Mouse (Mus musculus) midbrain, embryonic 11.5 days (tissue): ENCODE results near the gene Ebf1. TPM values are rescaled to one million over a fixed set of nuclear protein-coding genes. Genes with fewer than 3 reads are reported as not detected.
A peak's percentile ranks its signal among the peaks of the same experiment; 100 is the strongest.

Source experiments
- ATAC-seq: fragments of 200-750 bp; cut with Nextera tagmentation; 2 replicates; pipeline ENCODE4 v1.8.0; 2017; ENCODE audit warnings: moderate TSS enrichment, moderate library complexity; ENCODE audit not compliant: low FRiP score
- DNase-seq: peaks from one replicate; pipeline ENCODE4 v3.0.0; 2015; ENCODE audit warnings: low spot score; ENCODE audit errors: missing footprints
- H3K27ac ChIP-seq: fragments of 300-500 bp; sonication (generic); 2 replicates; pipeline ENCODE4 v1.5.1; 2014; ENCODE audit warnings: low read depth, low read length
- H3K27me3 ChIP-seq: fragments of 300-500 bp; sonication (generic); 2 replicates; pipeline ENCODE4 v1.6.1; 2014; ENCODE audit warnings: mild to moderate bottlenecking, low read length, moderate library complexity, mixed read lengths; ENCODE audit not compliant: control insufficient read depth, insufficient read depth
- H3K36me3 ChIP-seq: fragments of 300-500 bp; sonication (generic); 2 replicates; pipeline ENCODE4 v1.6.1; 2014; ENCODE audit warnings: mild to moderate bottlenecking, low read length, moderate library complexity, mixed read lengths; ENCODE audit not compliant: control insufficient read depth, insufficient read depth
- H3K4me1 ChIP-seq: fragments of 300-500 bp; sonication (generic); 2 replicates; pipeline ENCODE4 v1.6.1; 2014; ENCODE audit warnings: low read length; ENCODE audit not compliant: control insufficient read depth, insufficient read depth
- H3K4me2 ChIP-seq: fragments of 300-500 bp; sonication (generic); 2 replicates; pipeline ENCODE4 v1.6.1; 2014; ENCODE audit warnings: mild to moderate bottlenecking, moderate library complexity
- H3K4me3 ChIP-seq: fragments of 300-500 bp; sonication (generic); 2 replicates; pipeline ENCODE4 v1.5.1; 2014; ENCODE audit warnings: low read depth, low read length
- H3K9ac ChIP-seq: fragments of 300-500 bp; sonication (generic); 2 replicates; pipeline ENCODE4 v1.6.1; 2014; ENCODE audit warnings: low read length
- H3K9me3 ChIP-seq: fragments of 300-500 bp; sonication (generic); 2 replicates; pipeline ENCODE4 v1.6.1; 2016; ENCODE audit warnings: low read length; ENCODE audit not compliant: control insufficient read depth
- WGBS: fragments of 180-500 bp; shearing (Covaris S2); extraction: QIAGEN DNeasy Blood & Tissue Kit; methylation state at CpG from one replicate; pipeline ENCODE4 v1.1.7; 2014; 5-methylcytosine and 5-hydroxymethylcytosine counted together
- polyA plus RNA-seq: library from polyadenylated mRNA; unstranded; fragments of >200 nt; fragmentation: Nextera tagmentation; extraction: Ambion mirVana; gene quantifications from 2 replicates; pipeline ENCODE4 v1.2.1, GENCODE M21; 2014

Gene Ebf1
- polyA plus RNA-seq, 1 experiment from 2014 or later, result 73.8 TPM

DNA sequence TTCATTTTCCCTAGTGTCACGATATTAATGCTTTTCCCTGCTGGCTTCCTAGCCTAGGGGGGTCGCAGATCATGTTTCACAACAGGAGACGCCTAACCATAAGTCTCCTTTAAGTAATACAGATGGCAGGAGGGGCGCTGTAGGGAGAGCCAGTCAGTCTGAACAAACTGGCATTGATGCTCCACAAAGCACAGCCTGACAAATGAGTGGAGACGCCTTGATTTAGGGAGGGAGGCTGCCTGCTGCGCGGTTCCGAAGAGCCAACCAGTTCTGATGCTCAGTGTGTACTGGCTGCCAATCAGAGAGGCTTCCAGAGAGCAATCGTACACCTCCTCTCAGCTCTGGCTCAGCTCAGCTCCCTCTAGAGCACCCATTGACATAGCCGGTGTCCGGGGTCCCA lies 189.5 kb downstream of the Ebf1 start:
- Histone ChIP-seq H3K9me3 (no peaks in the 10 kb centered on the region), H3K27ac (no peak overlapping the region), H3K9ac (no peak overlapping the region), H3K4me3 (no peak overlapping the region), H3K36me3 (no peaks in the 10 kb centered on the region), H3K27me3 (no peaks in the 10 kb centered on the region), H3K4me2 (no peak overlapping the region), H3K4me1 (peaks cover 6% of the 10 kb centered on the region)
- no peak for DNase-seq
- 21% methylated on average over 11 of the region's 11 CpGs for WGBS
- ATAC-seq, result no peak

DNA sequence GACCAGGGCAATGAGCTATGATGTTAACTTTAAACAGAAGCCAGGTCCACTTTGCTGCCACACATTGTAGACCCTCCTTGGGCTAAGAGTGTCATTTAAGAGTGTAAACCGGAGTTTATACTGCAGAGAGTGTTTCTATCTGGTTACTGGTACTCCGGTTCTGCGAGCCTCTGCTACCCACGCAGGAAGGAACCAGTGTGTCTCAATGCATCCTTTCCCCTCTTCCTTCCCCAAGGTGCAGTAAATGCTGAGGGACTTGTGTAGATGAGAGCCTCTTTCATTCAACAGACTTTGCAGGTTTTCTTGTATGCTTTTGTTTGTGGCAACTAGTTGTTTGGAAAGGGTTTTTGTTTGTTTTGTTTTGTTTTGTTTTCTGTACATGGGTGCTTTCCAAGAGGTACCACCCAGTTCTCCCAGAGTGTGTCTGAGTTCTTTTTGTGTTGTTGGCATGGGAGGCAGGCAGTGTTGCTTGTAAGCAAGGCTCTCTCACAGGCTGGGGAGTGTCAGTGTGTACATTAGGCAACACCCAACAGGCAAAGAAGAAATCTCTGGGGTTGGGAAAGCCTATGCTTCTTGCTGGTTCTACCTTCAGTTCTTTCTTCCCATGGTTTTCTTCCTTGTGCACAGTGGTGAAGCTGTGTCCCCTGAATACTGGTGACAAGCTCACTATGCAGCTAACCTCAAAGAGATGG lies 191.9 kb downstream of the Ebf1 start:
- H3K9ac ChIP-seq, result no peak overlapping the region
- DNase-seq (no peak), ATAC-seq (no peak)
- H3K4me2 ChIP-seq, result no peak overlapping the region
- H3K36me3 ChIP-seq, result no peaks in the 10 kb centered on the region
- H3K27me3 ChIP-seq, result no peaks in the 10 kb centered on the region
- H3K27ac ChIP-seq, result no peak overlapping the region
- H3K4me1 ChIP-seq, result peaks cover 6% of the 10 kb centered on the region
- 84% methylated on average over 4 of the region's 4 CpGs for WGBS
- H3K9me3 ChIP-seq, result no peaks in the 10 kb centered on the region
- no peak overlapping the region for H3K4me3 ChIP-seq

DNA sequence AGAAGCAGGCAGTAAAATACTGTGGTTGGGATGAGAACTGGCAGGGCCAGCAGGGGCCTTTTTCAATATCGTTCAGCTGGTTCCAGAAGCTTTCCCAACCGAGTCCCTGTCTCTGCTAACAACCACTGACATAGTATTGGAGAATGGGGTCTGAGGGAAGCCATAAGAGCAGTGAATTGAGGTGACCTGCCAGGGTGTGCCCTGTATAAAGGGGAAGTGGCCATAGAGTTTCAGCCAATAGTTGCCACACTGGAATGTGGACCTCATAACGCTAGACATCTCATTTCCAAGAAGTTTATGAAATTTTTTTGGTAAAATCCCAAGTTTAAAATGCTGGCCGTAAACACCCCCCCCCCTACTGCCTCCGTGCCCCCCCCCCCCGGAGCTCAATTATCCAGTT lies 193.9 kb downstream of the Ebf1 start:
- no peak for DNase-seq

DNA sequence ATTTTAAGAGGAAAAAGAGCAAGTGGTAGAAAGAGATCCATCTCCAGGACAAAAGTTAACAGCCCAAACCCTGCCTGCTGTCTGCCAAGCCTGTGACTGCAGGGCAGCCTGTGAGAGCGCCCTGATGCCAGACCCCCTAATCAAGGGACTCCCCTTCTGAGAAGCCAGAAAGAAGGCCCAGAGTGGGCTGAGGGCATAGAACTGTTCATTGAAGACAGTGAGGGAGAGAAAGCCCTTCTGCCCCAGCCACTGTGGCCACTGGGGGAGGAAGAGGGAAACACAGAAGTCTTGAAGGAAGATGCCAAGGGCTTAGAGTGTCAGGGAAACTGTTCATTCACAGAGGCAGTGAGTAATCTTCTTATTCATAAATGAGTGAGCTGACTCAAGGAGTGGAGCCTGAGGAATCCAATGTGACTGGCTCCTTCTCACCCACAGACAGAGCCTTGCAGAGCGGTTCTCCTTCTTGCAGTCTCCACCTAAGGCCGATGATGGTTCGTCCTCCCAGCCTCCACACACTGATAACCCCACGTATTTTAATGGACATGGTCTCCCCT lies 195.2 kb downstream of the Ebf1 start:
- Histone ChIP-seq H3K27ac (no peak overlapping the region), H3K36me3 (no peaks in the 10 kb centered on the region), H3K9me3 (no peaks in the 10 kb centered on the region), H3K4me1 (no peaks in the 10 kb centered on the region), H3K27me3 (no peaks in the 10 kb centered on the region), H3K4me3 (no peak overlapping the region), H3K9ac (no peak overlapping the region), H3K4me2 (no peak overlapping the region)
- ATAC-seq, result no peak
- no peak for DNase-seq
- 87% methylated on average over 5 of the region's 5 CpGs for WGBS

More for the DNA sequence above, 193.9 kb downstream of the Ebf1 start:
- WGBS, result 79% methylated on average over 6 of the region's 6 CpGs
- peaks cover 4% of the 10 kb centered on the region for H3K4me1 ChIP-seq
- no peaks in the 10 kb centered on the region for H3K27me3 ChIP-seq
- no peak overlapping the region for H3K9ac ChIP-seq
- no peak overlapping the region for H3K4me3 ChIP-seq
- no peak overlapping the region for H3K4me2 ChIP-seq
- no peaks in the 10 kb centered on the region for H3K9me3 ChIP-seq
- ATAC-seq, result no peak
- H3K27ac ChIP-seq, result no peak overlapping the region
- H3K36me3 ChIP-seq, result no peaks in the 10 kb centered on the region

DNA sequence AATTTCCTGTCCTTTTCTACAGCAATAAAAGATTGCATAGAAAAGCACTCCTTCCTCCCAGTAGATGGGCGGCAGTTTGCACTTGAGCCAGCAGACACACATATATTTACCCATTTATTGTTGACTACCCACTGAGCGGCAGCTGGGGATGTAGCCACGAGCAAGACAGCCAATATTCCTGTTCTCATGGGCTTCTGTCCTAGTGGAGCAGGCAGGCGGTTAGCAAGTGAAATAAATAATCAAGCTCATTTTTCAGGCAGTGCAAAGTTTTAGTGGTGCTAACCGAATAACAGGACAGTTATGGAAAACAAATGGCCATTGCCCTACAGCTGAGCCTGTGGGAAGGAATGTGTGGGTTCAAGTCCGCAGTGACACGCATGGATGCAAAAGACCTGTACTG lies 196.4 kb downstream of the Ebf1 start:
- H3K4me1 ChIP-seq, result no peaks in the 10 kb centered on the region
- ATAC-seq (no peak), DNase-seq (no peak)
- H3K9ac ChIP-seq, result no peak overlapping the region
- H3K36me3 ChIP-seq, result no peaks in the 10 kb centered on the region
- H3K4me2 ChIP-seq, result no peak overlapping the region
- H3K27me3 ChIP-seq, result no peaks in the 10 kb centered on the region
- no peak overlapping the region for H3K27ac ChIP-seq
- no peak overlapping the region for H3K4me3 ChIP-seq
- H3K9me3 ChIP-seq, result no peaks in the 10 kb centered on the region
- WGBS, result 90% methylated on average over 7 of the region's 7 CpGs

DNA sequence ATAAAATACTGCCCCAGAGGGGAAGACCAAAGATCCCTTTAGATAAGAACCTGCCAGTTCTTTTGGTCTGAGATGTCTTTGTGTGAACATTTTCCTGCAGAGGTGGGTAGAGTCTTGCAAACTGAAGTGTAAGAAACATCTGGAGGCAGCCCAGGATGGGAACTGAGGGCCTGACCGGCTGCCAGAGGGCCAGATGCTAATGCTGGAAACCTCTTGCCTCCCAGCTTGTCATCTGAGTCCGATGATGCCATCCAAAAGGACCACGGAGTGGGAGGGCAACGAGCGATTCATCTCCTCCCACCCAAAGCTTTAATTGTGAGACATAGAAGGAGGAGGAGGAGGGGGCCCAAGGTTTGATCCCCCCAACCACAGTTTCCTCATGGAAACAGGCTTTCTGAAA lies 197.7 kb downstream of the Ebf1 start:
- H3K27me3 ChIP-seq, result no peaks in the 10 kb centered on the region
- H3K9ac ChIP-seq, result no peak overlapping the region
- H3K4me3 ChIP-seq, result no peak overlapping the region
- ATAC-seq (no peak), DNase-seq (no peak)
- H3K36me3 ChIP-seq, result no peaks in the 10 kb centered on the region
- H3K4me2 ChIP-seq, result no peak overlapping the region
- H3K4me1 ChIP-seq, result no peaks in the 10 kb centered on the region
- 84% methylated on average over 5 of the region's 5 CpGs for WGBS
- no peaks in the 10 kb centered on the region for H3K9me3 ChIP-seq
- H3K27ac ChIP-seq, result no peak overlapping the region

DNA sequence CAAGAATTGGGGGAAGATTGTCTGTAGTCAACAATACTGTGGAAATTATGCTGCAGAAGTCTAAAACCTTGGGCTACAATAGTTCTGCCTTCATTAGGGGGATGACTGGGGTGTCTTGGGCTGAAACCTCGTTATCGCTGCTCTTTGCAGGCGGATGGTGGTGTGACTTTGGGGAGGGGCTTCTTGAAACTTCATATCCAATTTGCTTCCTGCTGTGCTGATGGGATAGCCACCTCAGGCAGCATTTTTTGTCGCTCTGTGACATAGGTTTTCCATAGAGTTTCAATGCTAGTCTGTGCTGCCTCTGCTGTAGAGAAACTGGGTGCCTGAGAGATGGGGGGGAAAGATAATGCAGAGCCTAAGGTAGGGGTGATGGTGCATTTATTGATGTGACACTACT lies 198.9 kb downstream of the Ebf1 start:
- no peaks in the 10 kb centered on the region for H3K36me3 ChIP-seq
- DNase-seq (no peak), ATAC-seq (no peak)
- WGBS, result 69% methylated on average over 4 of the region's 4 CpGs
- H3K9me3 ChIP-seq, result no peaks in the 10 kb centered on the region
- no peak overlapping the region for H3K27ac ChIP-seq
- H3K4me1 ChIP-seq, result no peaks in the 10 kb centered on the region
- H3K9ac ChIP-seq, result no peak overlapping the region
- no peak overlapping the region for H3K4me3 ChIP-seq
- H3K4me2 ChIP-seq, result no peak overlapping the region
- no peaks in the 10 kb centered on the region for H3K27me3 ChIP-seq

DNA sequence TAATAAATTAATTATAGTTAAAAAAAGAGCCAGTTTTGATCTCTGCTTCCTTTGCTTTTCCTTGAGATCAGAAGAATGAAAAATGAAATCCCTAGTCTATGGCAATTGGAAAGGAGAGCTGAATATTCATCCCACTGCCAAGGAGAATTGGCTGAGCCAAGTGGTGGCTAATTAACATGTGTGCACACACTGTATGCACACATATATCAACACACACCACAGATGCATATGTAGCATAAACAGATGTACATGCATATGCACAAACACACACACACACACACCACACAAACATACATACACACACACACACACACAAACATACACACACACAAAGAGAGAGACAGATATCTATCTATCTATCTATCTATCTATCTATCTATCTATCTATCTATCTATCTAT lies 205.2 kb downstream of the Ebf1 start:
- no peak for DNase-seq
- no peak overlapping the region for H3K4me2 ChIP-seq
- no peaks in the 10 kb centered on the region for H3K36me3 ChIP-seq
- no peak overlapping the region for H3K4me3 ChIP-seq
- no peak for ATAC-seq
- H3K9ac ChIP-seq, result no peak overlapping the region
- H3K27ac ChIP-seq, result no peak overlapping the region
- peaks cover 3% of the 10 kb centered on the region; the same call in 1 of the 2 replicates for H3K4me1 ChIP-seq
- H3K9me3 ChIP-seq, result no peaks in the 10 kb centered on the region
- H3K27me3 ChIP-seq, result no peaks in the 10 kb centered on the region

DNA sequence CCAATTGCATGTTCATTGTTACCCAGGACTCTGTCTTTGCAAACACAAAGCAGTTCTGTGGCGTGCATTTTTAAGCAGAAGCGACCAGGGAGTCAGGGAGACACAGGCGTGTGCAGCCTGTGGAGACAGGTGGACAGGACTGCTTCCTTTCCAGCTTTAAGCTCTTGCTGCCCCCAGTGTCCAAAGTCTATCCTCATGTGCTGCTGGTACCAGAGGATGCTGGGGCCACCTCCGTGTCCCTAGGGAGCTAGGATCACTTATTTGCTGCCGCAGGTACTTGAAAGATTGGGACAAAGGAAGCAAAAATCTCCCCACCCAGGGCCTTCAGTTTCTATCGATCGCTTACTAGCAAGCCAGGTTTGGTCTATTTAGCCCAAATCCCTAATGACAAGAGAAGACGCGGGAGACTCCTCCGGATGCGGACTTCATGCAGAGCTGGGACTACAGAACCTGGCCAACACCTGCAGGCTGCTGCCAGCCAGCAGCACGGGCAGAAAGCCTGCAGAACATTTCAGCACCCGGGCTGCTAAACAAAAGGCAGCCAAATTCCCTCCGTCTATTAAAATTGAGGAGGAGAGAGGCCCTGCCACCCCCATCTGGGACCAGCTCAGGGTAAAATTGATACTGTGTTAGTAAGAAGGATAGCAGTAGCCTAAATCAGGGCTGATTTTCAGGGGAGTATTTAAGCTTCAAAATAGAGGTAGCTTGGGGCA lies 215.3 kb downstream of the Ebf1 start:
- Histone ChIP-seq H3K4me1 (peaks cover 20% of the 10 kb centered on the region), H3K4me2 (peak overlapping the region; percentile 41), H3K27ac (peak overlapping the region; percentile 71), H3K9ac (peak overlapping the region; percentile 53), H3K4me3 (no peak overlapping the region), H3K9me3 (no peaks in the 10 kb centered on the region), H3K36me3 (no peaks in the 10 kb centered on the region), H3K27me3 (no peaks in the 10 kb centered on the region)
- 4% methylated on average over 14 of the region's 14 CpGs for WGBS
- peak; percentile 89 for DNase-seq
- ATAC-seq, result peak; percentile 51
